Mouse (Mus musculus) testis, postnatal 14 days (tissue): Measurements from ENCODE around the gene Mpp1.
"Not testable (repeated sequence)": the region's sequence is repeated elsewhere in the genome, so short reads cannot be mapped to it uniquely, and the experiment has no call there.

Experiments used
- DNase-seq: peaks from one replicate; pipeline ENCODE4 v3.0.0; 2021; ENCODE audit warnings: low spot score

The Mpp1 gene

DNA sequence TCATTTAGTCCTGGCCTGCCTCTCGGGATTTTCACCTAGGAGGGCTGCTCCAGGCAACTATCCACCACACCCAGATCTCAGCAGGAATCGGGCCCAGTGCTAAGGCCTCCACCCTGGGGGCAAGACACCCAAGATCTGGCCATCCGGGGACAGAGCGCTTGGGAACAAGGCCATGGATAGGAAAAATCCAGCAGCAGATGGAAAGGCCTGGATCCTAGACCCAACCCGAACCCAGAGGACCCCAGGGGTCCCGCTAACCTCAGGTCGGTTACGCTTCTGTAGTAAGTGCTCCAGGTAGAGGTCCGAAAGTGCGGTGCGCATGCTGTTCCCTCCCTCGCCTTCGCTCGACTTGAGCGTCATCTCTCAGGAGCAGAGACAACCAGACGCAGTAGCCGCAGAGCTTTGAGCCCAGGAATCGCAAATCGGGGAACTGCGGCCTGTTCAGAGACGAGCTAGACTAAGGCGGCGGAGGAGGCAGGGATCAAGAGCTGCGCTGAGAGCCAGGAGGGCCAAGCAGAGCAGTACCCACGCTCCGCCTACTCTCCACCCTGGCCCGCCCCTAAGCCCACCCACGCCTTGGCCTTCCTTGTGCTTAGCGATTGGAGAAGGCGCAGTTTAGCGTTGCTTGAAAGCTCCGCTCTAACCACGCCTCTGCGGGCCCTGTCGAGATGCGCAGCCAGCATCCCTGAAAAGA, at the start of gene Mpp1:
Gene Mpp1 (minus strand): TSS at position 550 of the 694 bp plus-strand sequence.
- DNase-seq: peak; percentile 70

DNA sequence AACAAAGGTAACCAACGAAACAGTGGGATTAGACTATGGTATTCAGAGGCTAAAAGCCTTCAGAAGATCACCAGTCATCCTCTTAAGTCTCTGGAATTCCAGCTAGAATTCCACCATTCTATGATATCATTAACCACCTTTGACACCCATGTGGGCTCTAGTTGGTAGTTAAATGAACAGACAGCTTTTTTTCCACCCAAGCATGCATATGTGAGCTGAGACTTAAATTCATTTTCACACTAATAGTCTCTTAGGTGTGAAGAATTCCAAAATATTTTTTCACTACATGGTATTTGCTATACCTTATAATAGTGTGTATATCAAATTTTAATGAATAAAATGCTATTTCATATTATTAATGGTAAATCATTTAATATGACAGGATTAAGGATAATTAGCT, 32.9 kb upstream of the Mpp1 start, which contains the start of gene Smim9:
Gene Smim9 (minus strand): TSS at position 101 of the 400 bp plus-strand sequence.
- no peak for DNase-seq

DNA sequence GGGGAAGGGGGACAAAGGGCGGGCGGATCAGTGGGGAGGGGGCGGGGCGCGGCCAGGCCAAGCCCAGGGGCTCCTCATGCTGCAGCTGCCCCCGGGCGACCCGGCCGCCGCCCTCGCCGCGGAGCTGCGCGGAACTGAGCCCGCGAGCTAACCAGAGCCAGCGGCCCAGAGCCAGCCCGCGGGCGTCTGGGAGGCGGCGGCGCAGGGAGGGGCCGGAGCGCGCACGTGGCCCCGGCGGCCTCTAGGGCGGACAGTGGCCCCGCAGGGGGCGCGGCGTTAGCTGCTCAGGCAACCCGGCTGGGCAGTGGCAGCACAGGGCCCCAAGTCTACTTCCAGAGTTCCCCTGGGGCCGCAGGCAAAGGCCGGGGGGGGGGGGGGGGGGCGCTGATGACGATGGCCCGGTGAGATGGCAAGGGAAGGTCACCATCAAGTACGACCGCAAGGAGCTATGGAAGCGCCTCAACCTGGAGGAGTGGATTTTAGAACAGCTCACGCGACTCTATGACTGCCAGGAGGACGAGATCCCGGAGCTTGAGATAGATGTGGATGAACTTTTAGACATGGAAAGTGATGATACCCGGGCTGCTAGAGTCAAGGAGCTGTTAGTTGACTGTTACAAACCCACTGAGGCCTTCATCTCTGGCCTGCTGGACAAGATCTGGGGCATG, 24.9 kb upstream of the Mpp1 start:
- peak; percentile 32 for DNase-seq

DNA sequence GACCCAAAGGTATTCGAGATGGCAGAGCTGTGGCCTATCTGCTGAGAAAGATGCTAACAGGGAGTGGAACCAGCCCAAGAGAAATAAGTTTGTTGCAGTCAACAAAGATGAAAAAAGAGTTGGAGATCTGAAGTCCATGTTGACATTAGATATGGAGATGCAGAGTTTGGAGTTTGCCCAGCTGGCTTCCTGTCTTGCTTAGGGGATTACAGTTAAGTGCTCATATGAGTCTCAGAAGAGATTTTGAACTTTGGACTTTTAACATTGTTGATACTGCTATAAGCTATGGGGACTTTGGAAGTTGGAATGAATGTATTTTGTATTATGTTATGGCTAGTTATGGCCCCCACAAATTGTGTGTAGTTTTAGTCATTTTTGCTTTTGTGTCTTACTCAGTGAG, 21.4 kb upstream of the Mpp1 start:
- DNase-seq: no peak

DNA sequence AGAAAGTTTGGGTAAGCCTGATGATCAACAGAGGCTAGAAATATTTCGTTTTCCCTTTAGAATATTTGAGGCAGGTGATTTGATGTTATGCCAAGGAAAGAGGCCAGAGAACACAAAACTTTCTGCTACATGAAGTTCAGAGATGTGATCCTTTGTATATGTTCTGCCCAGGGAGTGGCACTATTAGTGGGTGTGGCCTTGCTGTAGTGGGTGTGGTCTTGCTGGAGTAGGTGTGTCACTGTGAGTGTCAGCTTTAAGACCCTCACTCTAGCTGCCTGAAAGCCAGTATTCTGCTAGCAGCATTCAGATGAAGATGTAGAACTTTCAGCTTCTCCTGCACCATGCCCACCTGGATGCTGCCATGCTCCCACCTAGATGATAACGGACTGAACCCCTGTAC, 19.5 kb upstream of the Mpp1 start:
- DNase-seq: no peak

DNA sequence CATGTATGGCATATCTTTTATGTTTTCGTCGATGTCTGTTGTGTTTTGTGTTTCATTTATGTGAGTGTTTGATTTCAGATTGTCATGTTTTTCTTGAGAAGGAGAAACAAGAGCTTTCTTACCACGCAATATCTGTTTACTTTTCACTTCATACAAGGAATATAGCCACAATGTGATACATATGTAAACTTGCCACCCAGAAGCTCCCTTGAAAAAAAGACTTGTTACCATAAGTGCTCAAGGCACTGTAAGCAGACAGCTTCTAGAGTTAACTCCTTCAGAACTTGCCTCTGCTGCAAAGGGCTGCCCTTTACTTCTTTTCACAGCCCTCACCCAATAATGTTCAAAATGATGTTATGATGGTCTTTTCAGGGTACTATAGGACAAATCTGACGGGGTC, 17.6 kb upstream of the Mpp1 start:
- DNase-seq: no peak

DNA sequence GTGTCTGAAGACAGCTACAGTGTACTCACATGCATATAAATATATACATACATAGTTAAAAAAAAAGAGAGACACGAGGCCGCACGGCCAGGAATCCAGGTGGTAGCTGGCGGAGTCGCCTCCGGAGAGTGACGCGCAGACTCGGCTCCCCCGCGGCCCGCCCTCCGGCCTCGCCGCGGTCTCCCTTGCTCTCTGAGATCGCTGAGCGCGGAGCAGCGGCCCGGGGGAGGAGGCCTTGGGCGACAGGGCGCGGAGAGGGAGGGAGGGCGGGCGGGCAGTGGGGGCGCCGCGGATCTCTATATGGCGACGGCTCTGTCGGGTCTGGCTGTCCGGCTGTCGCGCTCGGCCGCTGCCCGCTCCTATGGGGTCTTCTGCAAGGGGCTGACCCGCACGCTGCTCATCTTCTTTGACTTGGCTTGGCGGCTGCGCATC, 12.3 kb upstream of the Mpp1 start:
- not testable (repeated sequence) for DNase-seq

DNA sequence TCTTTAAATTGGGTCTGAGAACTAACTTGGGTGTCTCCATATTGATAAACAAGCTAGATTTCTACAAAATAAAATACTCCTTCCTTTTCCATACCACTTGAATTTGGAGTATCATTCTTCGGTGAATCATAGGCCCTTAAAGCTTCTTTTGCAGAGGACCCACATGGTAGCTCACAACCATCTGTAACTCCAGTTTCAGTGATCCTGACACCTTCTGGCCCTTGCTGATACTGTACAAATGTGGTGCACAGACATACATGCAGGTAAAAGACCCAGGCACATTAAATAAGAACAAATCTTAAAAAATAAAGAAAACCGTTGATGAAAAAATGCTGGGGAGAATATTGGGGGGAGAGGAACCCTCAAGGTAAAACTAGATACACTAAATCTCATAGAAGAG, 7.4 kb upstream of the Mpp1 start:
- no peak for DNase-seq

DNA sequence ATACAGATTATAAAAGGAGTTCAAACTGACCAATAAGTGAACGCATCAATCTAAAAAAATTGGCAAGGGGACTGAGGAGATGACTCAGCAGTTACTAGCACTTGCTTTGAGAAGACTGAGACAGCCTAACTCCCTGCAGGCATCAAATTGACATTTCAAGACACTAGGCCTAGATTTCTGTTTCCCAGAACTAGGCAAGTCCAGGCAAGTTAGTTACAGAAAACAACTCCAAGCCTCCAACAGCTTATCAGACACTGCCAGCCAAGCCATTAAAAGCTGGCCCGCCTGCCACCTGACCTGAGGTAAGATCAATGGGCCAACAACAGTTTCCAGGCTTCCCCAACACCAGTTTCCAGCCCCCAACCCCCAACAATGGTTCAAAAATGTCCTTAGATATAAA, 6.9 kb upstream of the Mpp1 start:
- DNase-seq: no peak

DNA sequence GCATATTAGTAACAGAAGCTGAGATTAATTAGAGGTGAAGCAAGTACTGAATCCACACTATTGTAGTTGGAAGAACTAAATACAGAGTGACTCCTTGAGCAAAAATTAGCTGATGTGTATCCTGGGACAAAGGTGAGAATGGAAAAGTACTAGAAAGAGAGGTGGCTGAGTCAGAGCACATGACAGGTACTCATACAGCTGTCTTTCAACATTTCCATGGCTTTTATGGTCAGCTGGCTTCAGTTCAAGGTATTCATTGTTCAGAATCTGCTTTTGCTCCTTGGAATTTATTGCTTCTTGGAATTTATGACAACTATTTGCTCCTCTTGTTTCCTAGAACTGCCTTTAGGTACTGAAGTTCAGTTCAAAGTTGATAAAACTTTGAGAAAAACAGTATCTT, 6.1 kb upstream of the Mpp1 start:
- no peak for DNase-seq

DNA sequence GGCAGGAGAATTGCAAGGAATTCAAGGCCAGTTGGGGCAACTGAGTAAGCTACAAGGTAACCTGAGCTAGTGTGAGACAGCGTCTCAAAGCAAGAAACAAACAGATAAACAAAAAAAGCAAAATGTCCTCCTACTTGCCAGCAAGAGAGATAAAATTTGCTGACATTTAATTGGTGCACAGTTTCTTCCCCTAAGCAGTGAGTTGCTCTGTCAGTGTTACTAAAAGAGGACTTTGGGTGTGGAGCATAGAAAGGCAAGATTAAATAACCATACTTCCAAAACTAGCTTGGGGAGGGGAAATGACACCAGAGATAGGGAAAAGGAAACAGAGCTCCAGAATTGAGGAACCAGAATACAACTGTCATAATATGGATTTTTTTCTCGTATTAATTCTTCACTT, 1.3 kb downstream of the Mpp1 start:
- DNase-seq: no peak

DNA sequence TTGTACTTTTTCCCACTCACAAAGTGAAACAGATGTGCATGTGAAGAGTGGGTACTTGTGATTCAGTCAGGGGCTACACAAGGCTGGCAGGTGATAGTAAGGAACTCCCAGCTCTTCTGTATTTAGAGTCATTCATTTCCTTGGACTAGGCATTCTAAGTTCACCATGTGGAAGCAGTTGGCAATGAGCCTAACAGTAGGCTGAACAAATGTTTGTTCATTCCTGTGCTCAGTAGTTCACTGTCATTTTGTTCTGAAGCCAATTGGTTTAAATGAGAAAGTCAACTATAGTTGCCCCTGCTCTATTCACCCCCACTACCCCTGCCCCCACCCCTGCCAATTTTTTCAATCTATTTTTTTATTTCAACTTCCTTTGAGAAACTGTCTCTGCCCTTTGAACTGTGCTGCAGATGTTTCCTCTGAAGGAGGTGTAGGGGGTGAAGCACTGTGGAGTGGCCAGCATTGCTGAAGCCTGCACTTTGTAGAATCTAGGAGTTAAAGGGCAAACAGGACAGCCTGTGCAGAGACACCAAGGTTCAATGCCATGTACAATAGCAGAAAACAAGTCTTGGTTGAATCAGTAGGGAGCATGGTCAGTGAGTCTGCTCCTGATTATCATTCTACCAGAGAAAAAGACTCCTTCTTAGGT, 2.4 kb downstream of the Mpp1 start:
- no peak for DNase-seq

DNA sequence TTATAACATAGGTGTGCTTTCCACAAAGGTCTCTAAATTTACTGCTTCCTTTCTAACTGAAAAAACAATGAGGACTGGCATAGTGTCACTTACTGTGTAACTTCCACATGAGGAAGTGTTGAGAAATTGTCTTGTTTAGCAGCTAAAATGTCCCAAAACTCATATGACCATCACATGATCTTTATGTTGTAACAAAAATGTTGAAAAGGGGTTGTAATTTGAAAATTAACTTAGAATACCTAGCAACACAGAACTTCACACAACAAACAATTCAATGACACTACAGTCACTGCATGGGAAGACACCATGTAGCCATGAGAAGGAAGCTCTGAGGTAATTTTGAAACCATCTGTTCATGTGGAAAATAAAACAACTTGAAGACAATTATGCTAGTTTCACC, 3.9 kb downstream of the Mpp1 start:
- DNase-seq: no peak

DNA sequence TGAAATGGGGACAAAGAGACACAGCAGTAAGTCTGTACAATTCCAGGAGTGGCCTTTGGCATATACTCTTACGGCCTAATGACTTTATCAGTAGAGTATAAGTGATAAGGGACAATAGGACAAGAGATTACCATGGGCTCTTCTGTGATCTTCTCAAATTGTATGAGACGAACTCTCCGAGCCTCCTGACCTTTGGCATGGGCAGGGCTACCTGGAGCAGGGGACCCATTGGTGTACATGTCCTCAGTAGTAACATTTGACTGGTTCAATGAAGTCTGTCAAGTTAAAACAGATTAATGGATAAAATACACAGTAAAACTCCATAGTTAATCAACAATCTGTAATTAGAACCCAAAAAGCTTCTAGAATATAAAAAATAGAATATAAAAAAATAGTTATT, 5.2 kb downstream of the Mpp1 start:
- DNase-seq: no peak

DNA sequence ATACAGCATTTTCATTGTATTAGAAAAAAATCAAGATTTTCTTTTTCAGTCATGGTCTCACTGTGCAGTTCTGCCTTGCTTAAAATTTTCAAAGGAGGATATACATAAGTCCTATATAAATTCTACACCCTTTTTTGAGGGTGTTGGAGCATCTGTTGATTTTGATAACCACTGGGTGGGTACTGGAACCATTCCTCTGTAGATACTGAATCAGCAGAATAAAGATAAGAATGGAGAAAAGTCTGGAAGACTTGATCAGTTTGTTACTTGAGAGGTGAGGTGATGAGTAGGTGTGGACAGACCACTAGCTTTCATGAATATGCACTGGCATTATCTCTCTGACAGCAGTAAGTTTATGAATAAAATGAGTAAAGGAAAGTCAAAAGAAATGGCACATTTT, 15.3 kb downstream of the Mpp1 start:
- no peak for DNase-seq

DNA sequence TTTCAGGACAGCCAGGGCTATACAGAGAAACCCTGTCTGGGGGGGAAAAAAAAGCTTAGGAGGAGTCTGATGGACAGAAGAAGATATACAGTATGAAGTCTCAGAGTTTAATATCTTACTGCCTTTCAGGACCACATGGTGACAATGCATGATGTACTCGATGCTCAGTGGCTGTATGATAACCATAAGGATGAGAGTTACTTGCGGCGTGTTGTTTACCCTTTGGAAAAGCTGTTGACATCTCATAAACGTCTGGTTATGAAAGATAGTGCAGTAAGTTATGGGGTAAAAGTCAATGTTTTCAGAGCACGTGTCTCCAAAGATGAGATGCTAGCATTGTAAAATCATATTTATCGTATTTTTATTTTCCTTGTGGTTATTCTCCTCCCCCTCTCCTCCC, 28.5 kb downstream of the Mpp1 start:
- no peak for DNase-seq

DNA sequence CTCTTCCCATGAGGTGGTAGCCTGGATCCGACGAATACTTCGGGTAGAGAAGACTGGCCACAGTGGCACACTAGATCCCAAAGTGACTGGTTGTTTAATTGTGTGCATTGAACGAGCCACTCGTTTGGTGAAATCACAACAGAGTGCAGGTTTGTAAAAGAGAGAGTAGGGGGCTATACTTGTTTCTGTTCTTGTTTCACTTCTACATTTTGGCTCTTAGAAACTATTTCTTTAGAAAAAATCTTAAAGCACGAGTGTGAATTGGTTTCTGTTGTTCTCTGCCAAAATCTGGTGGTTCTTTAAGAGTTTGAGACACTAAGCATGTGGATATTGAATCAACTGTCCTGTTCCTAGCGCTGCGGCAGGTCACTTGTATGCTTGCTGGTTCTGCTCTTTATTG, 32.0 kb downstream of the Mpp1 start:
- no peak for DNase-seq

DNA sequence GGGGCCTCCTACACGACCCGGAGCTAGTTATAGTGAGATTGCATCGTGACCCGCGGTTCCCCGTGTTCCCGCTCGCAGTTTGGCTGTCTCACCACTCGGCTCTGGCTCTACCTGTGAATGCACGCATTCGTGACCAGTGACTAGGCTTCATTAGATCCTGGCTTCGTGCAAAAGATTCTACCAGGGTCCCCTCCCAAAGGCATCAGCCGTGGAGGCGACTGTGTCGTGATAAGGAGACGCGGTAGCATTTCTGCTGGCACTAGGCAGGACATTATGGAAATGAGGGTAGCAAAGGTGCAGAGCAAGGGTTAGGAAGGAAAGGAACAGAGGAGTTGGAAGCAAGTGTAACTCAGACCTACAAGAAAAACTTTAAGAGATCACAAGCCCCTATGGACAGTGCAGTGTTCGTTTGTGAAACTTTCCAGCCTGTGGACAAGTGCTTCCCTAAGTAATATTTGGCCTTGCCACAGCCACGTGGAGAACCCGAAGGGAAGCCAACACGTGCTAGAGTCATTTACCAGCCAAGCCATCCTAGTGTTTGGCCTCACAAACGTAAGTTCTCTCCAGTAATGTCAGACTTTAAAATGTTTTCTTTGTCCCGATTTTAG, 34.5 kb downstream of the Mpp1 start:
- DNase-seq: peak; percentile 4

DNA sequence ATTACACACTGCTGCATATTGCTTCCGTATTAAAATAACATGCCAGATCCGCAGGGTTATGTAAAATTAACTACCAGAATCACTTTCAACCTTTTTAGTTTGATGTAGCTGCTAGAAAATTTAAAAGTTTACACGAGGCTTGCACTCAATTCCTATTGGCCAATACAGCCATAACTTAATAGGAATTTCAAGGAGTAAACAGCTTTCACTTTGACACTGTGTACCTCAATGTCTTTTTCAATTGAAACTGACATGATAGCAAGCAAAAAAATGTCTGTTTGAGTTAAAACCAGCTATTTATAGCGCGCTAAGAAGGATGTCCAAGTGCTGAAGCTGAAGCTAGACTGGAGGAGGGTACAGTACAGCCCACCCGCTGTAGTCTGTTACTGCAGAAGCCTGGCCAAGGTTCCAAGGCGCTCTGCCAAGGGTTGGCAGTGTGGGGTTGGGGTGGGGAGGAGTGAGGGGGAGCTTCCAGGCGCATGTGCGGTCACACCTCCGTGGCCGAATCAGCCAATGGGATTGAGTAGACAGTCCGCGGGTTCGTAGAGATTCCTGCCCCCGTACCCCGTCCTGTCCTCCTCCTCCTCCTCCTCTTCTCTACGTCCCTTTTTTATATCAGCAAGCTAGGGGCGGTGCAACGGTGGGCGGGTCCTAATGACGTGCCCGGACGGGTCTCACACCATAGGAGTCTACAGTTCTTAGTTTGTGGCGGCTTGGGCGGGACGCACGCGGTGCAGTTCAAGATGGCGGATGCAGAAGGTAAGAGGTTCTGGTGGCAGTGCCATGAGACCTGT, 35.2 kb downstream of the Mpp1 start, which contains the start of gene Dkc1:
Gene Dkc1 (plus strand): TSS at position 486 of the 794 bp plus-strand sequence.
- DNase-seq: peak; percentile 90

DNA sequence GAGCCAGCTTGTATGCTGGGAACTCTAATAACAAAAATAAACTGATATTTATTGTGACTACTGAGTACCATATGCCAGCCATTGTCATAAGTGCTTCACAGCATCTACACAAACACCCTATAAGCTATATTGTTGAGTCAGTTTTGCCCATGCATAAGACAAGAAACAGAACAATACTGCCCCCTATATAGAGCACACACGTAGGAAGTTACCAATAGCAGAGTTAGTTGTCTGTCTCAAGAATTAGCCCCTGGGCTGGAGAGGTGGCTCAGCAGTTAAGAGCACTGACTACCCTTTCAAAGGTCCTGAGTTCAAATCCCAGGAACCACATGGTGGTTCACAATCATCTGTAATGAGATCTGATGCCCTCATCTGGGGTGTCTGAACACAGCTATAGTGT, 45.2 kb downstream of the Mpp1 start:
- no peak for DNase-seq

DNA sequence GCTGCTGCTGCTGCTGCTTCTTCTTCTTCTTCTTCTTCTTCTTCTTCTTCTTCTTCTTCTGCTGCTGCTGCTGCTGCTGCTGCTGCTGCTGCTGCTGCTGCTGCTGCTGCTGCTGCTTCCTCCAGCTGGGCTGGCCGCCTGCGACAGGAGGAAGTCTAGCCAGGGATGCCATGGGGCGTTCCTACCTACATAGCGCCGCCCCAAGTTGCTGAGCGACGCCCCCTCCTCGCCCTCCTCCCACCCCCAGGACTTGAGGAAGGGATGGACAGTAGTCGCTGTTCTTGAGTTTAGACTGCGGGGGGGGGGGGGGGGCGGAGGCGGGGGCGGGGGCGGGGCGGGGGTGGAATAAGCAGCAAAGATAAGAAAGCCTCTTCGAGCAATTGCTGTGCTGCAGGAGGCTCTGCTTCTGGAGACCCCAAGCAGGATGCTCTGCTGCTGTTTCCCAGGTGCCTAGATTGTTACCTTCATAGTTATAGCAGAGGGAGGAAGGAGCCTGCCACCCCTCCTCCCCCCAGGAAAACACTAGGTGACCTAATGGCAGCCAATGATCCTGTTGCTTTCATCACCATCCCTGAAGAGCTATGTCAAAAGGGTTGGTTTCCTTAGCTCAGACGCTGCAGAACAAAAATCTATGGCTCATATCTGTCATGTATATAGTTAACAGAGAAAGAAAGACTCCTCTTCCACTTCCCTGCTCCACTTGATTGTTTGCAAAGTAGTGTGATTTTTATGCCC, 45.9 kb downstream of the Mpp1 start, which contains the start of gene Gab3:
Gene Gab3 (minus strand): TSS at position 685 of the 735 bp plus-strand sequence.
- peak; percentile 39 for DNase-seq
